Mouse (Mus musculus) limb, embryonic 14.5 days (tissue): ENCODE data around the gene BC016579. TPM values are rescaled to one million over a fixed set of nuclear protein-coding genes. Genes with fewer than 3 reads are reported as not detected.
A peak's percentile ranks its signal among the peaks of the same experiment; 100 is the strongest.

Experiments used
- ATAC-seq: fragments of 200-750 bp; cut with Nextera tagmentation; 2 replicates; pipeline ENCODE4 v1.8.0; 2017; ENCODE audit warnings: low read depth, moderate number of reproducible peaks, moderate TSS enrichment; ENCODE audit not compliant: low FRiP score
- DNase-seq: peaks from one replicate; pipeline ENCODE4 v3.0.0-alpha.2; 2015; ENCODE audit warnings: low spot score
- H3K27ac ChIP-seq: fragments of 300-500 bp; sonication (generic); replicated peaks from 2 replicates; pipeline ENCODE4 v1.5.1; 2014; ENCODE audit warnings: low read depth, mild to moderate bottlenecking, low read length, moderate library complexity, mixed read lengths
- H3K27me3 ChIP-seq: fragments of 300-500 bp; sonication (generic); 2 replicates; pipeline ENCODE4 v1.6.1; 2014; ENCODE audit warnings: low read length, mixed read lengths; ENCODE audit not compliant: control insufficient read depth, insufficient read depth
- H3K36me3 ChIP-seq: fragments of 300-500 bp; sonication (generic); 2 replicates; pipeline ENCODE4 v1.6.1; 2014; ENCODE audit warnings: mild to moderate bottlenecking, low read length, moderate library complexity, mixed read lengths; ENCODE audit not compliant: control insufficient read depth, insufficient read depth
- H3K4me1 ChIP-seq: fragments of 300-500 bp; sonication (generic); 2 replicates; pipeline ENCODE4 v1.6.1; 2014; ENCODE audit warnings: antibody characterized with exemption, low read length, mixed read lengths; ENCODE audit not compliant: control insufficient read depth, insufficient read depth
- H3K4me2 ChIP-seq: fragments of 300-500 bp; sonication (generic); replicated peaks from 2 replicates; pipeline ENCODE4 v1.6.1; 2014; ENCODE audit warnings: low read depth, mild to moderate bottlenecking, low read length, moderate library complexity; ENCODE audit not compliant: severe bottlenecking
- H3K4me3 ChIP-seq: fragments of 300-500 bp; sonication (generic); replicated peaks from 2 replicates; pipeline ENCODE4 v1.5.1; 2014; ENCODE audit warnings: low read length
- H3K9ac ChIP-seq: fragments of 300-500 bp; sonication (generic); 2 replicates; pipeline ENCODE4 v1.6.1; 2014; ENCODE audit warnings: mild to moderate bottlenecking, low read depth, low read length, moderate library complexity; ENCODE audit not compliant: severe bottlenecking
- H3K9me3 ChIP-seq: fragments of 300-500 bp; sonication (generic); 2 replicates; pipeline ENCODE4 v1.6.1; 2016; ENCODE audit warnings: low read length; ENCODE audit not compliant: control insufficient read depth
- POLR2A ChIP-seq: fragments of 200-500 bp; IDR thresholded peaks from 2 replicates; pipeline ENCODE4 v1.8.0; 2012; ENCODE audit warnings: inconsistent platforms, mild to moderate bottlenecking, moderate library complexity, borderline replicate concordance; ENCODE audit not compliant: insufficient read depth, insufficient read length; ENCODE audit errors: extremely low read depth
- WGBS: fragments of 180-500 bp; shearing (Covaris S2); extraction: QIAGEN DNeasy Blood & Tissue Kit; methylation state at CpG from one replicate; pipeline ENCODE4 v1.1.7; 2014; 5-methylcytosine and 5-hydroxymethylcytosine counted together
- polyA plus RNA-seq, 2 experiments: library from polyadenylated mRNA; depleted of rRNA in 1 of 2; stranded (reverse) in 1 of 2; unstranded in 1 of 2; fragments of >200 nt; fragmentation: Nextera tagmentation in 1 of 2; extraction: Ambion mirVana in 1 of 2; gene quantifications; 2 replicates each; pipeline versions ENCODE4 v1.2.1 to v1.2.3; 2012 to 2014

The BC016579 gene
- polyA plus RNA-seq, 2 experiments, result 0.14 TPM; not detected in 1

- Histone ChIP-seq H3K27me3 (peaks cover 8% of the 10 kb centered on the region; the same call in 1 of the 2 replicates), H3K4me2 (no peak overlapping the region), H3K4me3 (no peak overlapping the region), H3K9ac (no peak overlapping the region), H3K9me3 (no peaks in the 10 kb centered on the region), H3K36me3 (no peaks in the 10 kb centered on the region), H3K27ac (no peak overlapping the region), H3K4me1 (peaks cover 3% of the 10 kb centered on the region; the same call in 1 of the 2 replicates)
- no peak for TF ChIP-seq POLR2A
- DNase-seq (no peak), ATAC-seq (no peak)
- 88% methylated on average over 12 of the region's 12 CpGs for WGBS
Observed at GRCm38 (mm10) chr16:45657574-45658159, 3.8 kb upstream of the BC016579 start.

GRCm38 (mm10) chr16:45654465-45654864 is 597 bp upstream of the BC016579 start:
- H3K4me1 ChIP-seq, result peaks cover 3% of the 10 kb centered on the region; the same call in 1 of the 2 replicates
- WGBS, result 73% methylated on average over 9 of the region's 9 CpGs
- 0 out of 2 replicates have a peak overlapping the region, but pooled peaks have one; percentile 34 for H3K4me3 ChIP-seq
- H3K27me3 ChIP-seq, result peaks cover 8% of the 10 kb centered on the region; the same call in 1 of the 2 replicates
- no peaks in the 10 kb centered on the region for H3K36me3 ChIP-seq
- no peak overlapping the region for H3K27ac ChIP-seq
- TF ChIP-seq POLR2A, result no peak
- no peaks in the 10 kb centered on the region for H3K9me3 ChIP-seq
- no peak overlapping the region for H3K9ac ChIP-seq
- peak overlapping the region; percentile 57; the same call in 1 of the 2 replicates for H3K4me2 ChIP-seq
- no peak for ATAC-seq
- no peak for DNase-seq

- no peak overlapping the region for H3K27ac ChIP-seq
- DNase-seq (no peak), ATAC-seq (no peak; the same call in 1 of the 2 replicates)
- WGBS, result 13% methylated on average over 17 of the region's 17 CpGs
- peaks cover 3% of the 10 kb centered on the region; the same call in 1 of the 2 replicates for H3K4me1 ChIP-seq
- no peaks in the 10 kb centered on the region for H3K36me3 ChIP-seq
- H3K9me3 ChIP-seq, result no peaks in the 10 kb centered on the region
- H3K9ac ChIP-seq, result peak overlapping the region; percentile 38; the same call in 1 of the 2 replicates
- no peak for TF ChIP-seq POLR2A
- peak overlapping the region; percentile 34 for H3K4me3 ChIP-seq
- H3K4me2 ChIP-seq, result peak overlapping the region; percentile 57
- peaks cover 8% of the 10 kb centered on the region; the same call in 1 of the 2 replicates for H3K27me3 ChIP-seq
Observed at GRCm38 (mm10) chr16:45653009-45653933, 597 bp downstream of the BC016579 start.

GRCm38 (mm10) chr16:45651497-45651896 is 2.4 kb downstream of the BC016579 start:
- Histone ChIP-seq H3K4me3 (no peak overlapping the region), H3K9ac (no peak overlapping the region), H3K27ac (no peak overlapping the region), H3K4me1 (peaks cover 3% of the 10 kb centered on the region; the same call in 1 of the 2 replicates), H3K36me3 (no peaks in the 10 kb centered on the region), H3K27me3 (peaks cover 8% of the 10 kb centered on the region; the same call in 1 of the 2 replicates), H3K9me3 (no peaks in the 10 kb centered on the region), H3K4me2 (no peak overlapping the region)
- WGBS, result 59% methylated on average over 2 of the region's 2 CpGs
- DNase-seq (no peak), ATAC-seq (no peak)
- TF ChIP-seq POLR2A, result no peak

GRCm38 (mm10) chr16:45644380-45644779 is 9.5 kb downstream of the BC016579 start:
- ATAC-seq (no peak), DNase-seq (no peak)
- H3K9me3 ChIP-seq, result no peaks in the 10 kb centered on the region
- no peak for TF ChIP-seq POLR2A
- no peak overlapping the region for H3K27ac ChIP-seq
- WGBS, result 52% methylated on average over 6 of the region's 6 CpGs
- H3K4me2 ChIP-seq, result no peak overlapping the region
- no peaks in the 10 kb centered on the region for H3K36me3 ChIP-seq
- H3K27me3 ChIP-seq, result no peaks in the 10 kb centered on the region
- no peak overlapping the region for H3K4me3 ChIP-seq
- no peak overlapping the region for H3K9ac ChIP-seq
- no peaks in the 10 kb centered on the region for H3K4me1 ChIP-seq
